Mouse (Mus musculus) lung, postnatal 25 days (tissue): Measurements from ENCODE around the gene 4930404N11Rik.
A peak's percentile ranks its signal among the peaks of the same experiment; 100 is the strongest.

Source experiments
- DNase-seq: peaks from one replicate; pipeline ENCODE4 v3.0.0; 2022; ENCODE audit warnings: low spot score

4930404N11Rik gene

DNA sequence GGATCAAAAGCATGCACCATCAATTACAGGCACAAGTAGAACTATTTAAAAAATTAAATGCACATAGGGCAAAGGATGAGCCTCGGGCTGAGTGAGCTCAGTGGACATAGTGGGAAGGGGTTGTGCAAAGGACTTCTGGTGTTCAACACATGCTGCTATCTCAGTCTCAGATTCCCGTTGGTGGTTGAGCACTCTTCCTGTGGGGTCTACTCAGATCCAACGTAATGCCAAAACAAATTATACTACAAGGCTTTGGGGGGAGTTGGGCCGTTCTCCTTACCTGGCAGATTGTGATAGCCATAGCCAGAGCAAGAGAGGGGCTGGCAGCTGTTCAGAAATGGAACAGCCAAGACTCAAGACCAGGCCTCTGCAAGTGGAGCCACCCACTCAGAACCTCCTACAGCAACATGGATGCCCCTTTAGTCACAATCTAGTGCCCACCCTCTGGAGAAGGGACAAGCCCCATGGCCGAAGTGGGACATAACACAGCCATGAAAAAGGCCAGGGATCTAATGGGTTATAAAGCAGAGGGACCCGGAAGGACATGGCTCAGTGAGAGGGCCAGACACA lies 14.3 kb upstream of the 4930404N11Rik start:
- no peak for DNase-seq

DNA sequence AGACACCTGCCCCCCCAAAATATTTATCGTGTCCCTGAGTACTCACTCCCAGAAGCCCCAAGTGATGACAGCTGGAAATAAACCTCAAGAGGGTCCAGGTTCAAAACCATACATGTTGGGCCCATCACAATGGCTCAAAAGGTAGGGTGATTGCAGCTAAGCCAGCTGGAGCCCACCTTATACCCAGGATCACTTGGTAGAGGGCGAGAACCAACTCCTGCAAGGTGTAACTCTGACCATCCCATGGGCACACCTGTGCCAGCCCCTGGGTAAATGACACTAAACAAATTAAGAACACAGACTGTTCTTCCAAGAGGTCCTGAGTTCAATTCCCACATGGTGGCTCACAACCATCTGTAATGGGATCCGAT lies 13.6 kb upstream of the 4930404N11Rik start:
- no peak for DNase-seq

DNA sequence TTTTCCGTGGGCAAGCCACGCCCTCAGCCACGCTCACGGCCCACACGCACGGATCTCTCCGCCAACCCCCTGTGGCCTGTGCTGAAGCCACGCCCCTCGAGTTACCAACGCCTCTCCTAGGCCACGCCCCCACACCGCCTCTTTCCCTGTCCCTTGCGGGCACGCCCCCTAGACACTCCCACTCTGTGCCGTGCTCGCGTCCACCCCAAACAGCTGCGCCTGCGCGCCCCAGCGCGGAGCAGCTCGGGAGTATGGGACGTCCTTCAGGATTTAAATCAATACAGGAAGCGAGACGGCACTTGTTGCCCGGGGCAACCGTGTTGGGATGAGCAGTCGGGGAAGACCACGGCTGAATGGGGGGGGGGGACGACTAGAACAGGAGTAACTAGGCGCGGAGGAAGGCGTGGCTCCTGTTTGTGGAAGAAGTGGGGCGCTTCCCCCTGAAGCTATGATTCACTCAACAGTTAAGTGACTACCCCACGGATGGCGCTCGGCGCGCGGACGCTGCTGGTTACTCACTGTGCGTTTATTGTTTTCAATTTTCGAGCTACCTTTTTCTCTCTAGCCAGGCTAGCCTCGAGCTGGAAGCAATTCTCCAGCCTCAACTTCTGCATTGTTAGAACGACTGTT lies 13.1 kb upstream of the 4930404N11Rik start:
- DNase-seq = peak; percentile 100

DNA sequence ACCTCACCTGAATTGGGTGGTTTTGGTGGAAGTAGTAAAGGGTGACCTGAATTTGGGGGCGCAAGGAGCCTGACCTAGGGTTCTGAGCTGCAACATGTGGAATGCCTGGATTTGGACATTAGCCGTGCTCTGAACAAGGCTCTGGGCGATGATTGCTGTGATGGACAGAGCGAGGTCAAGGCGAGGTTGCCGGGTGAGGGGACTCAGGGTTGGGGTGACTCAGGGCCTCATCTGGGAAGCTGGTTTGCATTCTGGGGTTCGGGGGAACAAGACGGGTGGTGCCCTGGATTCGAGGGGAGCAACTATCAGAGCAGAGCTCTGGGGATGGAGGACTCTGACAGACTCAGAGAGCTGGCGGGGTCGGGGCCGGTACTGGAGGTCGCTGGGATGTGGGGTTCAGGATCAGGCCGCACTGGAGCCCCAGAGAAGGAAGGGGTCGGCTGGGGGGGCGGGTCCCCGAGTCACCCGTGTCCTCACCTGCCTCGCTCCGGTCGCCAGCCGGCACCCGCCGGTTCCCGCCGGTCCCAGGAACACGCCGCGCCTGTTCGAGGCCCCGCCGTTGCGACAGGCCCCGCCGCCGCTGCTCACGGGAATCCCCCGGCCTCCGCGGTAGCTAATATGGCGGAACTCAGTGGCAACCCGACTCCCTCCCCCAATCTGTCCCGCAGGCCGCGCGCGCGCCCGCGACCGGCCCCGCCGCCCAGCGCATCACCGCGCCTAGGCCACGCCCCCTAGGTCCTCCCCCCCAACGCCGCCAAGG lies 12.4 kb upstream of the 4930404N11Rik start, which contains the start of gene Fzr1:
Gene Fzr1, minus strand, starts transcription at position 724 of the 760 bp plus-strand sequence.
- DNase-seq = no peak

DNA sequence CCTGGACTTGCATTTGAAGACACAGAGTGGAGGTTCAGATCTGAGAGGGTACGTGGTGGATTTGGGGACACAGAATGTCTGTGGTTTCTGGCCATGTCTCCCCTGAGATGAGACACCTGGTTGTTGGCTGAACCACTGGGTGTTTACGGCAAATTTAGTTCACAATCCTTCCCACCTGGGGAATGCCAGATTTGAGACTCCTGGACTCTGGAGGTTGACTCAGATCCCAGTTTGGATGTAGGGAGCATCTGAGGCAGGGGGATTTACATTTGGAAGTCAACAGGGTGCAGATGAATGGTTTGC lies 11.7 kb upstream of the 4930404N11Rik start:
- no peak for DNase-seq

DNA sequence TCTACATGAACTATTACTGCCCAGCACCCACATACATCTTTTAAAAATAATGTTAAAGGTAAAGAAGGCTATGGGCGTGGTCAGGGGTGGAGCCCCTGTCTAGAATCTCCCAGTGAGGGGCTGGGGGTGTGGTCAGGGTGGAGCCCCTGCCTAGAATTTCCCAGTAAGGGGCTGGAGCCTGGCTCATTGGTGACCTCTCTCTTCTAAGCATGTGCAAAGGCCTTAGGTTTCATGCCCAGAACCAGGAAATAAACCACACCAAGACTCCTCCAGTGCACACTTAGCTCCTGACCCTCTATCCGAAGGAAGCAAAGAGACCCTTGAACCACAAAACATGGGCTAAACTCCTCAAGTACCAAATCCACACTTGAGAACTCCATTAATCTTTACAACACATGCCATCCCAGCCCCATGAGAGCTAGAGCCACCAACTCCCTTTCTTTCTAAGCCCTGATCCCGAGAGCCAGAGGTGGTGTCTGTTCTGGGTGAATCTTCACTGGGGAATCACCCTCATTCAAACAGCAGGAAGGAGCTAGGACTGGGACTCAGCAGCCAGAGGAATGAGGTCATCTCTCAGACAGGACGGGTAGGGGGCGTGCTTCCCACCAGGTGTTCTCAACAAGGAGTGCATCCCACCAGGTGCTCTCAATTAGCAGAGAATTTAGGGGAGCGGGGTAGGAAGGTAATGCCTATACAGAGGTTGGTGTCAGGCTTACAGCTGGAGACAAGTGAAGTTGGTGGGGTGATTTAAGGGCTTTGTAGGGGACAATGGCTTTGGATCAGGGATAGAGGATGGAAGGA lies 11.1 kb upstream of the 4930404N11Rik start:
- DNase-seq = no peak

DNA sequence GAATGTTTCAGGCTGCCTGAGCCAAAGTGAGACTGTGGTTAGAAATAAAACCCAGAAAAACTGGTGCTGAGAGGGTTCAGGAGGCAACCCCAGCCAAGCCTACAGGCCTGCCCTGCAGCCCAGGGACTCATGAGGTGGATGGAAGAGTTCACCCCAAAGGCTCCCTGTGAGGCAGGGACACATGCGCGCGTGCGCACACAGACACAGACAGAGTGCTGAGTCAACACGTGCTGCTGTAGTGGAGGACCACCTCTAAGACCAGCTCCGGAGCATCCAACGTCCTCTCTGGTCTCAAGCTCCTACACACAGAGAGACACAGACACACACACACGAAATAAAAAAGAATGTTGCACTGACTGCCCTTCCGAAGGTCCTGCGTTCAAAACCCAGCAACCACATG lies 9.7 kb upstream of the 4930404N11Rik start:
- no peak for DNase-seq

DNA sequence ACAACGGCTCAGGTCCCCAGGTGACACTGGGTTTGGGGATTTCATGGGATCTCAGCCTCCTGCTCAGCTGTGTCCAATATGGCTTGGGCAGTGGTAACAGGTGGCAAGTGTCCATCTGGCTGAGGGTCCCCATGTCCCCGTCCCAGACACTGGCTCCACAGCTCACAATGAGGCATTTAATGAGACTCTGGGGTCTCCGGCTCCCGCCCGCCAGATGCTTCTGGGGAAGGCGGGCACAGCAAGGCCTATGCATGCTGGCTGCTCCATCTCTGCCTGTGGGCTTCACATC lies 1.5 kb upstream of the 4930404N11Rik start:
- DNase-seq = no peak

DNA sequence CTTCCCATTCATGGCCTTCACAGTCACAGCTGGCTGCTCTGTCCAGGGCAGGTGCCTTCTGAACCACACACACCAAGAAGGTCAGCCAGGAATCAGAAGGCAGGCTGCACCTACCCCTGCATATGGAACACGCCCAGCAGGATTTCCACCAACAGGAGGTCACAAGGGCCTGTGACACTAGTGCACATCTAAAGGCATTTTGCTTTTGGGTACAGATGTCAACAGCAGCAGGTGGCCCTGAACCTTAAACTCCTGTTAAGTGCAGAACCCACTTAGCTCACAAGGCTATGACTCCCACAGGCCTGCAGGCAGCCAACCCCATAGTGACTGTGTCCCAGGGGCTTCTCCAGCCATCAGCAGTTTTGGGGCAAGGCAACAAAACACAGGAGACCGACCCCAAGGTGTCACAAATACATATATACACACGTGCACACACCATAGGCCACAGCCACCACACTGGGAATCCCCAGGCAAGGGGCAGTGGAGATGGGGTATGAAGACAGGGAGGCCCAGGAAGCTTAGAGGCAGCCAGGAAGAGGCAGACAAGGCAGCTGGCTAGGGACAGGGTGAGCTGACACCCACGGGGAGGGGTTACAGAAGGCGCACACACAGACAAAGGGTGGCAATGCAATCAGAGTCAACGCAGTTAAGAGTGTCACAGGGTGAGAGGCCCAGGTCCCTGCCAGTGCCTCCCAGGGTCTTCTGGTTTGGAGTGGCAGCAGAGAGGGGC lies 1.0 kb upstream of the 4930404N11Rik start:
- no peak for DNase-seq

DNA sequence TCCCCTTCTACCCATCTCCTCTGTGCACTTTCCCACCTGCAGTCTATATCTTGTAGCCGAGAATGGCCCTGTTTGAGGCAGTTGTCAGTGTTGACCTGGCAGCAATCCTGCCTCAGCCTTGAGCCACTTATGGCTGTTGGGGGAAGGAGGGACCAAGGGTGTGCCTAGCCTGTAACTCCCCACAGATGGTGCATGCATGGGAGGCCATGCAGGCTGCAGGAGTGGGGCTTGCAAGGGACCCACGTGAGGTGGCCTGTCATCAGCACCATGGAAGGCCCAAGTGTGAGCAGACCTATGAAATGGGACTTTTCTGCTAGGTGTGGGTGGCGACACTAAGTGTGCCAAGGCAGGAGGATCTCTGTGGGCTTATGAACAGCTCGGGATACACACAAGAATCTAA lies 543 bp downstream of the 4930404N11Rik start:
- no peak for DNase-seq

DNA sequence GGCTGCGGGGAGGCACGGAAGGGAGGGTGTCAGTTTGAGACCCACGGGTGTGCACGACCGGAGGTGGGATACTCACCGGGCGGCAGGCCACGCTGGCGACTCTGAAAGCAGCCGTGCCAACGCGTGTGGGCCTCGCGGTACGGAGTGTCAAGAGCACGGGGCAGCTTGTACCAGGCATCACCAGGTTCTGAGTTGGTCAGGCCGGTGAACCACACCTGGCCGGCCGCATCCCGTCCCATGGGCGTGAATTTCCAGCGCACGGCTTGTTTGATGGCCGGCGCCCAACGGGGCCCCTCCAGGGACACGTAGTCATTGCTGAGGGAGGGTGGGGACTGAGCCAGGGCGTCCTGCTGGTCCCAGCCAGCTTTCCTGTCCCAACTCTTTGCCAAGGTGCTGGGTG lies 950 bp downstream of the 4930404N11Rik start:
- no peak for DNase-seq

DNA sequence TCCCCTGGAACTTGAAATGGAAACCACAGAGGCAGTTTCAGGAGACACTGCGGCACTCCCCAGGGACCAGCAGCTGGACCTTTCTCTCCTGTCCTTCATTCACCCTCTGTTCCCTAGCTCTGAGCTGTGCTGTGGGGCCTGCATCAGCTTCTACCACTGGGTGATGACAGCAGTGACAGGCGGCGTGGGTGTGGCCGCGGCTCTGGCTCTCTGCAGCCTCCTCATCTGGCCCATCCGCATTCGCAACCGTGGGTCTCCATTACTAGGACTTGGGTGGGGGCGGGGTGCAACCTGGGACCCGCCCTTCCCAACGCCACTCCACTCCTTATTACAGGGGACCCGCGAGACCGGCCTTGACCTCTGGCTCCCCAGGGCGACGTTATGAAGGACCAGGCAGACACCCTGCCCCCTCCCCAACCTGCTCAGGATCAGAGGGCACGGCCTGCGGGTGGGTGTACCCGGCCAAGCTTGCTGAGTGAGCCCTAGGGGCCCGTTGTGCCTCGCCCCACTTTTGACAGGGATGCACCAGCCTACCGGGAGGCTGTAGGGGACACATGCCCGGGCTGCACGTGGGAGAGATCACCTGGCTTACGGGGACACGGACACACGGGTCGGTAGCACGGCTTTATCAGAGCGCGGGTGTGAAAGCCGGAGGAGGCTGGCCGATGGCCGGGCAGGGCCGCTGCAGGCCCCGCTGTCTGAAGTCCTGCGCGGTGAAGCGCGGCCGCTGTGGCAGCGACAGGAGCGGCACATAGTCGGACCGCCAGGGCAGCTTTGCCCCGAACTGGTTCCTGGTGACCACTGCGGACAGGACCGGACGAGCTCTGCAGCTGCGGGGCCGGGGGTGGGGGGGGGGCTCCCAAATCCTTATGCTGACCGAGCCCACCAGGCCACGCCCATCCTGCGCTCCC lies 1.9 kb downstream of the 4930404N11Rik start:
- no peak for DNase-seq

DNA sequence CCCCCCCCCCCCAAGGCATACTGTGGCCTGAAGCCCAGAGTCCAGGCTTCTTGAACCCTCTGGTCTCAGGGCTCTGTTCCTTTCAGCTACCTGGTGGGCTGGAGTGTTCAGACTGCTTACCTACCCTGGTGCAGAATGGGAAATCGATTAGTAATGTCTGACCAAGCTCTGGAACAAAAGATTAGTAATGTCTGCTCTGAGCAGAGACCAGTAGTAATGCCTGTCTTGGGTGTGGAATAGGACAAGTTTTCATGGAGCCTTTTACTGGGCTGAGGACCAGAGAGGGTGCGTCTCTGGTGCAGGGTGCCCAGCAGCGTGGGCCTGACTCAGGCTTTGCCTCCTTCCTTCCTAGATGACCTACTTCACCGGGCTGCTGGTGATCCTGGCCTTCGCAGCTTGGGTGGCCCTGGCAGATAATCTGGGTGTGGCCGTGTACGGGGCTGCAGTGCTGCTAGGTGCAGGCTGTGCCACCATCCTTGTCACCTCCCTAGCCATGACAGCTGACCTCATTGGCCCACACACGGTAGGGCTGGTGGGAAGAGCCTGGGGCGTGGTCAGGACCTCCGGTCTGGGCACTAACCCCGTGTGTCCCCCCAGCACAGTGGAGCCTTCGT lies 3.2 kb downstream of the 4930404N11Rik start:
- no peak for DNase-seq

DNA sequence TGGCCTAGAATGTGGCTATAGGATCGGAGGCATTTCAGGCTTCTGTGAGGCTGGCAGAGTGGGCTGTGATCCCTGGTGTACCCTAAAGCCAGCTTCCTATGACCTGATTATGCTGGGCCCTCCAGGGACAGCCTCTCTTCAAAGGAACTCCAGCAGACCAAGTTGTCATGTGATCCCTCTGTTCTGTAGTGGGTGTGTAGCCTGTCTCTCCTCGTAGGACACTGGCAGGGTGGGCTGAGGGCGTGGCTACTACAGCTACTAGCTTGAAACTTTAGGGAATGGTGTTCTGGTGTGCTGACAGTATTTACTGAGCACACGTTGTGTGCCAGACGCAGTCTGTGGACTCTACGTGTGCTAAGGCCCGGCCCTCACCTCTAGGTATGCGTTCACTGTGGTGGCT lies 4.9 kb downstream of the 4930404N11Rik start:
- DNase-seq = no peak

DNA sequence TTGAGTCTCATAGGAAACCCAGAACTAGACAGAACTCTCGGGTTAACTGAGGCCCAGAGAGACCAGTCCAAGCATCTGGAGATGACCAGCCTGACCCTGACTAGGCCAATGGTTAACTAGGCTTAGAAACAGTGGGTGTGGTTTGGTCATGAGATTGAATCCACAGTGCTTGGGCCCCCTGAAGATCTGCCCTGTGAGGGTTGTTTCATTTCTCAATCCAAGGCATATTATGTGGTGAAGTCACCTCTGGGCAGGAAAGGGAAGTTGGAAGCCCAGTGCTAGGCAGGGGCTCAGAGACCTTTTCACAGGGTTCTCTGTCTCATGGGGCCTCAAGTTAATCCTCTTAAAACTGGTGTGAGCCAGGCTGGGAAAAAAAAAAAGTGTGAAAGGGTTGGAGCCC lies 6.8 kb downstream of the 4930404N11Rik start:
- DNase-seq = no peak

DNA sequence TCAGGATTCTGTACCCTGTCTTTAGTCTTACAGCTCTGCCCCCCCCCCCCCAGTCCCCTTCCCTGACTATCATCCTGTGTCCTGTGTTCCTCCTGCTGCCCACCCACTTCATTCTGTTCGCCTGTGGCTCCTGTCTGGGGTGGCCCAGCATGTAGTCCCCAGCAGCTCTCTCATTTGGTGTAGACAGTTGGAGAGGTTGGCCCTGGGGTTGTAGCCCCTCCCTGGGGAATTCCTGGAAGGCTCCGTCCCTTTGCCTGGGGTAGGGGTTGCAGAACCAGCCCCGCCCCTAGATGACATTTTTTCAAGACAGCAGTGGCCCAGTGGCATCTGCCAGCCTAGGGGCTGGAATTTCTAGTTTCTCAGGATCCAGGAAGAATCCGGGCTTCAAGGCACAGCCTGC lies 7.4 kb downstream of the 4930404N11Rik start:
- no peak for DNase-seq

DNA sequence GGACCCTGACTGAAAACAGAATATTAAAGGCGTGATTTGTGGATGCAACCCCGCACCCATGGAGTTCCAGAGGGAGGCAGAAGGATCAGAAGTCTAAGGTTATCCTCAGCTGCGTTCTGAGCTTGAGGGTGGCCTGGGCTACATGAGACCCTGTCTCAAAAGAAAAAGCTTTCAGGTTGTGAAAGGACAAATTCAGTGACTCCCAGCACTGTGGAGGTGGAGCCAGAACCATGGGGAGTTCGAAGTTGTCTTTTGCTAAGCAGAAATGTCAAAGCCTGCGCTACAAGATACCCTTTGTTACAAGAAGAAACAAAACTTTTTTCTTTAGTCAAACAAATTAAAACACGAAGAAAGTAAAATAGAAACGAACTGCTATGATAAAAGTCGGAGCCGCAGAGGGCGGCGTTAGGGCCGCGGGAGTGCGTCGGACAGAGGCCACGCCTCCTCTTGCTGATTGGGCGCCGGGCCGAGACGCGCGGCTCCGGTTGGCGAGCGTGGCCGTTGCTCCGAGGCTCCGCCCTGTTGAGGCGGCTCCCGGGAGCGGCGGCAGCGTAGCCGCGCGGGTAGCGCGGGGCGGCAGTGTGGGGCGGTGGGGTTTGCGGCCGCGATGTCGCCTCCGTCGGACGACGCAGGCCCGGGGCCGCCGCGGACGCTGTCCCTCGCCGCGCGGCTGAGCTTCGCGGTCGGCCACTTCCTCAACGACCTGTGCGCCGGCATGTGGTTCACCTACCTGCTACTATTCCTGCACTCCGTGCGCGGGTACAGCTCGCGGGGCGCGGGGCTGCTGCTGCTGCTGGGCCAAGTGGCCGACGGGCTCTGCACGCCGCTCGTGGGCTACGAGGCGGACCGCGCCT lies 8.4 kb downstream of the 4930404N11Rik start, which contains the start of gene Mfsd12:
Gene Mfsd12, plus strand, starts transcription at position 501 of the 854 bp plus-strand sequence.
- DNase-seq = peak; percentile 92

DNA sequence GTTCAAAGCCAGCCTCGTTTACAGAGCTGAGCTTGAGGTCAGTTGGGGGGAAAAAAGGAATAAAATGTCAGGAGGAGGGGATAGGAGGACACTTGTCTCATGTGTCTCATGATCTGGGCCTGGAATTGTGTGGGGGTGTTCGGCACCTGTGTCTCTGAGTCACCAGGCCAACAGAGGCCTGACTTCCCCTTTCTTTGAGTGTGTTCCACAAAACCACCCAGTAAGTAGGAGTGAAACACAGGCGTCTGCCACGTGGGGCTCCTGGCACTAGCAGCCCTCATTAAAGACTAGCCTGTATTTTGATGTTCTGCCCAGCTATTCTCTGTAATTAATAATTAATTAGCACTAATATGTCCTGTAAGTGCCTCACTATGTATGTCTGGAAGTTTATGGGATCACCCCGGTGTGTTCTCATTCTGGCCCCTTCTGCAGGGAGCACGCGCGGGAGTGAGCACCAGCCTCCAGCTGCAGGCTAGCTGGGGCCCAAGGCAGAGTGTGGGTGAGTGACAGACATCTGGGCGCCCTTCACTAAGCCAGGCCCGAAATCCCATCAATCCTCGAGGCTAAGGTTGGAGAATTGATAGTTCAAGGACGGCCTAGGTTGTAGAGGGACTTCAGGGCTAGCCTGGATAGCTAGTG lies 9.1 kb downstream of the 4930404N11Rik start:
- peak; percentile 50 for DNase-seq

DNA sequence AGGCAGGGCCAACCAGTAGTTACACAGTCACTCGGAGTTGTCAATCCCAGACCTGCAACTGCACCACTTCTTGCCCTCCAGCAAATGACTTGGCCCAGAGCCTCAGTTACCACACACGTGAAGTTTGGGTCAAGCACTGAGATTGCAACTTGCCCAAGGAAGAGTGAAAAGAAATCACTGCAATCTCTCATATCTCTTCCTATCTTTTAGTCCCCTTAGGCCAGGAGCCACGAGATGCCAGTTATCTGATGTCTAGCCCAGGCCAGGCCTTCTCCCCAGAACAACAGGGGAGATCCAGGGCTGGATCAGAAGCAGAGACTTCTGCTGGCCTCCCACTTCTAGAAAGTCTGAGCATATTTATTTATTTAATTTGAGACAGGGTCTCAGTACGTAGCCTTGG lies 10.1 kb downstream of the 4930404N11Rik start:
- no peak for DNase-seq
